Mouse (Mus musculus) granulocyte monocyte progenitor cell, adult 5-6 weeks (primary cell): Measurements from ENCODE around the gene Crtc2. TPM values are rescaled to one million over a fixed set of nuclear protein-coding genes. Genes with fewer than 3 reads are reported as not detected.
"Not testable (repeated sequence)": the region's sequence is repeated elsewhere in the genome, so short reads cannot be mapped to it uniquely, and the experiment has no call there.

ENCODE experiments used
- ATAC-seq: replicated peaks from 2 replicates; pipeline ENCODE4 v1.8.0; 2016; ENCODE audit warnings: mild to moderate bottlenecking, moderate TSS enrichment, inconsistent platforms; ENCODE audit not compliant: poor library complexity, severe bottlenecking
- total RNA-seq, 2 experiments: library from RNA; stranded (forward) in 1 of 2; stranded (reverse) in 1 of 2; fragments of 200-712, 200-1000 nt in 1 of 2; fragments of >200 nt in 1 of 2; fragmentation: Nextera tagmentation in 1 of 2; gene quantifications; 2 replicates each; pipeline ENCODE4 v1.2.3; 2014 to 2017

Gene Crtc2
- total RNA-seq, 2 experiments from 2014 or later: 11.4 to 49.5 TPM

- ATAC-seq: peak; percentile 49
Observed at GRCm38 (mm10) chr3:90265932-90266741, 12.2 kb downstream of the Crtc2 start.

GRCm38 (mm10) chr3:90266901-90267775 is 13.2 kb downstream of the Crtc2 start:
- ATAC-seq: 0 out of 2 replicates have a peak, but pooled peaks have one; percentile 1

DNA sequence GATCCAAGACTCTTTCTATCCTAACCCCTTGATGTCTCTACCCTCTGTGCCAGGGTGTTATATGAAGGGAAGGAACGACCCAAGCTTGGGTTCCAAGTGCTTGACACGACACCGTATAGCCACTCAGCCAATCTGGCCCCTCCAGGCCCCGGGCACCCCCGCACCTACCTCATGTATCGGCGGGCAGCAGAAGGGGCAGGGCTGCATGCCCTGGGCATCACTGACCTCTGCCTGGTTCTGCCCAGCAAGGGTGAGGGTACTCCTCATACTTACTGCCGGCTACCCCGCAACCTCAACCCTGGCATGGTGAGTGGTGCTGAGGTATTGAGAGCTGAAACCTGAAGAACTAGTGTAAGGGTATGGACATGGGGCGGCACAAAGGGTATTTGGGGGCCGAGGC is 14.2 kb downstream of the Crtc2 start:
- no peak for ATAC-seq

GRCm38 (mm10) chr3:90268971-90269370 is 15.0 kb downstream of the Crtc2 start:
- ATAC-seq: no peak

GRCm38 (mm10) chr3:90270784-90271183 is 16.8 kb downstream of the Crtc2 start:
- no peak for ATAC-seq

- ATAC-seq: no peak
Observed at GRCm38 (mm10) chr3:90272170-90272569, 18.2 kb downstream of the Crtc2 start.

- ATAC-seq: no peak
Observed at GRCm38 (mm10) chr3:90273855-90274254, 19.9 kb downstream of the Crtc2 start.

- no peak for ATAC-seq
Observed at GRCm38 (mm10) chr3:90275286-90275685, 21.3 kb downstream of the Crtc2 start.

DNA sequence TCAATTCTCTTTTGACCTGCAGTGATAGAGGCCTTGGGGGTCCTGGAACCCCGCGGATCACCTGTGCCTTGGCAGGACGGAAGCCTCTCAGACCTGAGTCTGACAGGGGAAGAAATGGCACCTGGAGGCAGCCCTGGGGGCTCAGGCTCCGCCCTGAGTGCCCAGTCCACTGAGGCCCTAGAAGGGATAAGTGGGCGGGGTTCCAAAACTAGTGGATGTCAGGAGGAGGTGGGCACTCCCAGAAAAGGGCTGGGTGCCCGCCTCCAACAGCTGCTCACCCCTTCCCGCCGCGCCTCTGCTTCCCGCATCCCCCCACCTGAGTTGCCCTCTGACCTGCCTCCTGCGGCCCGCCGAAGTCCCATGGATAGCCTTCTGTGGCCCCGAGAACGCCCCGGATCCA is 22.9 kb downstream of the Crtc2 start:
- ATAC-seq: no peak

GRCm38 (mm10) chr3:90277793-90278192 is 23.8 kb downstream of the Crtc2 start:
- no peak for ATAC-seq

DNA sequence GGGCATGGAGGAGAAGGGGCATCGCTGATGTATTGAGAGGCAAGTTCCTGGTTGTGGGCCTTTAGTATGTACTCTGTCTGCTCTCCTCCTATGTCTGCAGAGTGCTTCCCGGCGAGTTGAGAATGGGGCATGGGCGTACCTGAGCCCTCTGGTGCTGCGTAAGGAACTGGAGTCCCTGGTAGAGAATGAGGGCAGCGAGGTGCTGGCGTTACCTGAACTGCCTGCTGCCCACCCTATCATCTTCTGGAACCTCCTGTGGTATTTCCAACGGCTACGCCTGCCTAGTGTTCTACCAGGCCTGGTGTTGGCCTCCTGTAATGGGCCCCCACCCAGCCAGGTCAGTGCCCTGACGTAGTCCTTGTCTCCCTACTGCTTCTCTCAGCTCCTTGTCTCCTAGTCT is 24.2 kb downstream of the Crtc2 start:
- no peak for ATAC-seq

GRCm38 (mm10) chr3:90279216-90279615 is 25.3 kb downstream of the Crtc2 start:
- ATAC-seq: no peak

DNA sequence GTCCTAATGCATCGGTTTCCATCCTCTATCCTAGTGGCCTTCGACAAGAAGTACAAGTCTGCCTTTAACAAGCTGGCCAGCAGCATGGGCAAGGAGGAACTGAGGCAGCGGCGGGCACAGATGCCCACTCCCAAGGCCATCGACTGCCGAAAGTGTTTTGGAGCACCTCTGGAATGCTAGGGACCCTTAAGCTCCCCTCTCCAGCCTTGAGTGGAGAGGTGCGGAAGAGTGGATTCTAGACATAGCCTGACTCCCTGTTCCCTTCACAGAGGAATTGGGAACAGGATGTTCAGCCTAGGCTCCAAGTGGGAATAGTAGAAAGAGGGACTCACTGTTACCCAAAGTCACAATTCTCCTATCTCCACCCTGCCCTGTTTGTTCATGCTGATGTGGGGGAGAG is 25.8 kb downstream of the Crtc2 start:
- ATAC-seq: no peak

DNA sequence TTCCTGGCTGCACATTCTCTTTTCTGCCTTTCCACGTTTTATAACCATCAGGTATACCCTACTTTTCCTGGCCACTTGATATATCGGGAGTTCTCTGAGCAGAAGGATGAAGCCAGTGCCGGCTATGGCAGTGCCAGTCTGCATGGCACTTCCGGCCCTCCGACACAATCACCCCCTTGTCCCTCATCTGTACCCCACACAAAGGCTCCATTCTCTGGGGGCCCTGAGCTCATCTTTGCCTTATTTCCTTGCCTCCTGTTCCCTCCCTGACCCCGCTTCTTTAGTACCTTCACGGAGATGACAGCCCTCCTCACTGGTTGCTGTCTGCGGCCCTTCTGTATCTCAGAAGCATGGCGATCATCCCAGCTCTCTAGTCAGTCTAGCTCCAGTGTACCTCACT is 26.7 kb downstream of the Crtc2 start:
- no peak for ATAC-seq

- no peak for ATAC-seq
Observed at GRCm38 (mm10) chr3:90284150-90284549, 30.2 kb downstream of the Crtc2 start.

- ATAC-seq: not testable (repeated sequence)
Observed at GRCm38 (mm10) chr3:90289403-90289802, 35.4 kb downstream of the Crtc2 start.

GRCm38 (mm10) chr3:90290602-90291001 is 36.6 kb downstream of the Crtc2 start:
- ATAC-seq: no peak

- ATAC-seq: no peak
Observed at GRCm38 (mm10) chr3:90291982-90292344, 38.0 kb downstream of the Crtc2 start.

DNA sequence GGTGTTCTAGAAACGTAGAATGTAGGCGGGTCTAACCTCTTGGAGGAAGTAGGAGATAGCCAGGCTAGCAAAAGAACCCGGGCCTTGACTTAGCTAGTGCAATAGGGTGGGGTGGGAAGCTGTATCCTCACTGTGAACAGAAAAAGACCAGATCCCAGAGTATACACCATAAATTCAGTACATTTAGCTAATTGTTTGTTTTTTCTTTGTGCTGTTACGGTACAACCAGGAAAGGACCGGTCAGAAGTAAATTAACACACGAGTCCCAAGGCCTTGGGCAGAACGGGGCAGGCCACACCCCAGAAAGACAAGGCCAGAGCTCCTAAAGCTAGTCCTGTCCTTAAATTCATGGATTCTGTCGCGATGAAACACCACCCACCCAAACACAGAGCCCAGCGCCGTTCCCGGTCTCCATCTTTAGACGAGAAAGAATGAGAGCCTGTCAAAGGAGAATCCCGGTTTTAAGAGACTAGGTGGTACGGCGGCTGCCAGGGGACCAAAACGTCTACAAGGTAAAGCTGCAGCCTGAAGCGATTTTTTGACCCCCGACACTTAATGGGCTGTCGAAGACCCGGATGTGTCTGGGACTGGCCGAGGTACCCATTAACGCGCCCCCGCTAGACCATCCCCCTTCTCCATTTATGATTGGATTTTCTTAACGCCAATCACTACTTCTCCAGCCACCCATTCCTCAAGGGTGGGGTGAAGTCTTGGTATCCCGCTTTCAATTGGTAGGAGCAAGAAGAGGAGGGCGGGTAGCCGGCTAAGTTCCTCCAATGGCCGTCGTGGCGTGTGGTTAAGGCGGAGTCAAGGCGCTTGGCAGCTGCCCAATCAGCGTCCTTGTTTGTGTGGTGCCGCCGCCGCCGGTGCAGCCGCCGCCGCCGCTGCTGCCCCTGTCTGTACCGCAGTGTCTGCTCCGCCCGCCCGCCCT is 38.6 kb downstream of the Crtc2 start, which contains the start of gene Gatad2b:
Gatad2b (plus strand) TSS at position 834 of the 931 bp plus-strand sequence.
- peak; percentile 97 for ATAC-seq
